ENCODE assay signal across 9 mouse cellular contexts in the genomic region with DNA sequence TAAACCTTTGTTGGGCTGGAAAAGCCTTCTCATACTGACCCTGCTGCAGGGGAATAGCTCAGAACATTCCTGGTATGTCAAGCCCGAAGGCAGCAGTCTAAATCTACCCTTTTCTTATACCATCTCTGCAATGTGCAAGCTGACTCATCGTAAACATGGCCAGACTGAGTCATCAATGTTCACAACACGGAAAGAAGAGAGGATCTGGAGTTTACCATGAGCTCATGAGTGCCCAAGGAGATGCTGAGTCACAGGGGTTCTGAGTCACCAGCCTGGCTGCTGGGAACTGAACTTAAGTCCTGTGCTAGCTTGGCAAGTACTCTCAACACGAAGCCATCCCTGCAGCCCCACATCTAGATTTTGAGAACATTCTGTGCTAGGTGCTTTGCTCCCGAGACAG.
A peak's percentile ranks its signal among the peaks of the same experiment; 100 is the strongest.
DNase-seq lines count a peak whose midpoint lies in the region; ATAC-seq and TF ChIP-seq lines count a peak whose summit lies in the region.
"Had no signal": no experiment of that assay in that cellular context is flagged by ENCODE, and none has a peak within 500 bp of the region (broad histone marks: within the 10 kb centered on the region; RNA-seq: fewer than 3 reads in every experiment).

No protein-coding gene starts in this region.

- H3K79me2 ChIP-seq in MEL (ENCODE audit: control insufficient read depth, insufficient read depth, low read length, poor library complexity) = no peaks in the 10 kb centered on the region

- no peak overlapping the region for H3K4me2 ChIP-seq in hindbrain, embryonic 13.5 days

- peaks cover 17% of the 10 kb centered on the region for H3K4me1 ChIP-seq in hindbrain, embryonic 13.5 days (replicated peaks)
- peaks cover 42% of the 10 kb centered on the region for H3K4me1 ChIP-seq in hindbrain, embryonic 10.5 days (replicated peaks)
- peaks cover 3 to 6% of the 10 kb centered on the region in 2 experiments; a peak in 3 of 4 replicates for H3K4me1 ChIP-seq in MEL (ENCODE audit: control insufficient read depth in 1 of 2, insufficient read depth in 2 of 2, low read length in 2 of 2)

- no peak overlapping the region for H3K4me3 ChIP-seq in hindbrain, embryonic 13.5 days
- no peak overlapping the region for H3K4me3 ChIP-seq in hindbrain, embryonic 10.5 days
- no peak overlapping the region for H3K4me3 ChIP-seq in MEL (ENCODE audit: control insufficient read depth in 1 of 2, insufficient read depth in 1 of 2, low read depth in 2 of 2, low read length in 2 of 2)

- 0 out of 2 replicates have a peak overlapping the region, but pooled peaks have one; percentile 23 for H3K27ac ChIP-seq in hindbrain, embryonic 13.5 days
- no peak overlapping the region for H3K27ac ChIP-seq in hindbrain, embryonic 10.5 days
- no peak overlapping the region for H3K27ac ChIP-seq in MEL (ENCODE audit: control insufficient read depth, low read depth, low read length)
- H3K27ac ChIP-seq: kidney, postnatal 0 days had no signal

- H3K9me3 ChIP-seq in hindbrain, embryonic 13.5 days = no peaks in the 10 kb centered on the region
- H3K9me3 ChIP-seq in hindbrain, embryonic 10.5 days = no peaks in the 10 kb centered on the region
- no peaks in the 10 kb centered on the region for H3K9me3 ChIP-seq in MEL (replicated peaks; ENCODE audit: insufficient read depth, low read length)

- H3K9ac ChIP-seq in hindbrain, embryonic 13.5 days = no peak overlapping the region
- no peak overlapping the region for H3K9ac ChIP-seq in MEL (ENCODE audit: control insufficient read depth, low read depth, low read length, poor library complexity, severe bottlenecking)

- TF ChIP-seq EP300 in MEL (IDR thresholded peaks at IDR 0.05; ENCODE audit: low read depth in 1 of 2, low read length in 2 of 2) = no peak

- H3K27me3 ChIP-seq in hindbrain, embryonic 13.5 days = 0 out of 2 replicates have a peak, but pooled peaks cover 3% of the 10 kb centered on the region
- no peaks in the 10 kb centered on the region for H3K27me3 ChIP-seq in hindbrain, embryonic 10.5 days (ENCODE audit: insufficient read depth, poor library complexity, severe bottlenecking)
- no peaks in the 10 kb centered on the region; a peak in 2 of 4 replicates for H3K27me3 ChIP-seq in MEL (ENCODE audit: control insufficient read depth in 1 of 2, insufficient read depth in 2 of 2, low read length in 2 of 2)

- no peak for TF ChIP-seq POLR2A in MEL (IDR thresholded peaks at IDR 0.05; ENCODE audit: control insufficient read depth in 1 of 2, insufficient read depth in 1 of 2, low read depth in 1 of 2, low read length in 2 of 2, poor library complexity in 1 of 2)

- WGBS in hindbrain, embryonic 13.5 days = 88% methylated on average over 5 of the region's 5 CpGs
- WGBS in hindbrain, embryonic 10.5 days = 84% methylated on average over 5 of the region's 5 CpGs

- DNase-seq in hindbrain, embryonic 10.5 days (ENCODE audit: low spot score) = no peak
- DNase-seq in MEL (ENCODE audit: low read depth, low spot score) = peak; percentile 63
- DNase-seq in cerebellum, adult 9-11 months = peak; percentile 31
- peak; percentile 79 to 87 for DNase-seq in left cerebral cortex, adult 9 months (ENCODE audit: low spot score in 2 of 2)
- DNase-seq in right cerebral cortex, postnatal 36 days (ENCODE audit: low spot score in 2 of 2) = peak; percentile 80 to 82
- no peak for DNase-seq in thymus, postnatal 36 days
- no peak for DNase-seq in kidney, postnatal 25 days

- TF ChIP-seq RAD21 in MEL (IDR thresholded peaks at IDR 0.05; ENCODE audit: low read depth, low read length) = no peak

- TF ChIP-seq CTCF in MEL (IDR thresholded peaks at IDR 0.05 in 2 of 3, conservative IDR thresholded peaks at IDR 0.05 in 1 of 3; ENCODE audit: control insufficient read depth in 1 of 3, insufficient read depth in 1 of 3, low read depth in 2 of 3, low read length in 3 of 3, poor library complexity in 1 of 3, severe bottlenecking in 1 of 3) = no peak

- no peak for ATAC-seq in hindbrain, embryonic 13.5 days (ENCODE audit: low FRiP score)

- H3K36me3 ChIP-seq in hindbrain, embryonic 13.5 days = no peaks in the 10 kb centered on the region
- no peaks in the 10 kb centered on the region for H3K36me3 ChIP-seq in hindbrain, embryonic 10.5 days
- H3K36me3 ChIP-seq in MEL (ENCODE audit: control insufficient read depth in 1 of 2, insufficient read depth in 2 of 2, low read length in 2 of 2) = no peaks in the 10 kb centered on the region

TF ChIP-seq in MEL, 35 proteins besides CTCF, POLR2A, EP300 and RAD21:
- TF ChIP-seq ETS1 (IDR thresholded peaks at IDR 0.05; ENCODE audit: low read depth, low read length) (peak; percentile 84), MAX (IDR thresholded peaks at IDR 0.05; ENCODE audit: low read length) (no peak), MEF2A (IDR thresholded peaks at IDR 0.05; ENCODE audit: extremely low read depth, insufficient replicate concordance, low read depth, low read length, poor library complexity, severe bottlenecking) (no peak), TBP (IDR thresholded peaks at IDR 0.05; ENCODE audit: low read depth, low read length) (no peak), JUND (IDR thresholded peaks at IDR 0.05; ENCODE audit: low read depth, low read length) (peak; percentile 58; the same call in 1 of the 2 replicates)

Comparison
In these comparisons a context has a peak if more than half of its experiments do, and no peak if none do; other contexts are left out.
1. DNase-seq: peak in MEL (single experiment), cerebellum, adult 9-11 months (single experiment), left cerebral cortex, adult 9 months (2 of 2) and right cerebral cortex, postnatal 36 days (2 of 2); none in hindbrain, embryonic 10.5 days (single experiment), thymus, postnatal 36 days (0 of 2) and kidney, postnatal 25 days (0 of 2).